Mouse (Mus musculus) brain, embryonic 18.5 days (tissue): ENCODE data around the gene Il18bp.
"Not testable (repeated sequence)": the region's sequence is repeated elsewhere in the genome, so short reads cannot be mapped to it uniquely, and the experiment has no call there.

ENCODE experiments used
- DNase-seq: peaks from one replicate; pipeline ENCODE4 v3.0.0-alpha.2; 2012; ENCODE audit warnings: low read depth, low spot score

The Il18bp gene

GRCm38 (mm10) chr7:102018590-102018989, at the start of gene Il18bp:
TSS of gene Il18bp (minus strand) at chr7:102018690.
- no peak for DNase-seq

GRCm38 (mm10) chr7:102066363-102066762, 47.9 kb upstream of the Il18bp start:
- DNase-seq: no peak

- DNase-seq: peak; percentile 88
Measured at GRCm38 (mm10) chr7:102065046-102065891, 46.8 kb upstream of the Il18bp start, which contains the start of the genes Rnf121, Xndc1 and Xntrpc. TSS of gene Rnf121 (minus strand) at chr7:102065469. TSS of gene Xndc1 (plus strand) at chr7:102065511. TSS of gene Xntrpc (plus strand) at chr7:102065713.

GRCm38 (mm10) chr7:102064655-102065045, 46.2 kb upstream of the Il18bp start:
- DNase-seq: no peak

- no peak for DNase-seq
Measured at GRCm38 (mm10) chr7:102063891-102064290, 45.4 kb upstream of the Il18bp start.

GRCm38 (mm10) chr7:102062203-102062602, 43.7 kb upstream of the Il18bp start:
- no peak for DNase-seq

- DNase-seq: no peak
Measured at GRCm38 (mm10) chr7:102061353-102061752, 42.9 kb upstream of the Il18bp start.

GRCm38 (mm10) chr7:102048524-102048923, 30.0 kb upstream of the Il18bp start:
- not testable (repeated sequence) for DNase-seq

- no peak for DNase-seq
Measured at GRCm38 (mm10) chr7:102042314-102042713, 23.8 kb upstream of the Il18bp start.

- no peak for DNase-seq
Measured at GRCm38 (mm10) chr7:102037318-102037717, 18.8 kb upstream of the Il18bp start.

GRCm38 (mm10) chr7:102035534-102035933, 17.0 kb upstream of the Il18bp start:
- no peak for DNase-seq

- DNase-seq: no peak
Measured at GRCm38 (mm10) chr7:102034904-102035303, 16.4 kb upstream of the Il18bp start.

GRCm38 (mm10) chr7:102025187-102026119, 7.0 kb upstream of the Il18bp start:
- no peak for DNase-seq

- DNase-seq: no peak
Measured at GRCm38 (mm10) chr7:102023821-102024220, 5.3 kb upstream of the Il18bp start.

GRCm38 (mm10) chr7:102020934-102021333, 2.4 kb upstream of the Il18bp start:
- not testable (repeated sequence) for DNase-seq

GRCm38 (mm10) chr7:102019362-102019761, 872 bp upstream of the Il18bp start:
- no peak for DNase-seq

GRCm38 (mm10) chr7:102018034-102018433, 456 bp downstream of the Il18bp start:
- DNase-seq: no peak

- DNase-seq: no peak
Measured at GRCm38 (mm10) chr7:102017452-102017851, 1.0 kb downstream of the Il18bp start.

GRCm38 (mm10) chr7:102016936-102017335, 1.6 kb downstream of the Il18bp start:
- DNase-seq: no peak

GRCm38 (mm10) chr7:102014995-102015394, 3.5 kb downstream of the Il18bp start:
- no peak for DNase-seq

- DNase-seq: no peak
Measured at GRCm38 (mm10) chr7:102013416-102013815, 5.1 kb downstream of the Il18bp start.

GRCm38 (mm10) chr7:102011855-102012254, 6.6 kb downstream of the Il18bp start:
- no peak for DNase-seq
